Mouse (Mus musculus) lung, postnatal 36 days (tissue): ENCODE data around the gene Hoxa2.
A peak's percentile ranks its signal among the peaks of the same experiment; 100 is the strongest.

Source experiments
- DNase-seq: peaks from one replicate; pipeline ENCODE4 v3.0.0; 2022; ENCODE audit warnings: mixed read lengths

Gene Hoxa2

DNA sequence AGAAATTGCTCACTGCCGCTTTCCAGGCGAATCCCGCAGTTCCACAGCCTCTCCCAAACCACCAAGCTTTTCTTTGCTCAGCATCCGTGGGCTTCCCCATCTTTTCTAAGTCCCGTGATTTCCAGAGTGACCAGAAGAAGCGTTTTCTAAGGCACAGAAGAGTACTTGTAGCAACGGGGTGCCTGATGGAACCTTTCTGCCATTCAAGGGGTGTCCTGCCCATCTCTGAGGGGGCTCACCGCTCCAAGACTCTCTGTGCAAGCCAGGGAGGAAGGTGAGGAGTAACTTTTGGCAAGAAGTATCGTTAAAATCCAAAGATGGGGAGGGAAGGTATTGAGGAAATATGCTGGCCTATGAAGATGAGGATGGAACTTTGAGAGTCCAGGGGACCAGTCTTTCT, 13.2 kb upstream of the Hoxa2 start:
- no peak for DNase-seq

GRCm38 (mm10) chr6:52177061-52177735, 12.6 kb upstream of the Hoxa2 start, which contains the start of gene 5730596B20Rik:
Gene 5730596B20Rik (plus strand): TSS chr6:52177498.
- no peak for DNase-seq

DNA sequence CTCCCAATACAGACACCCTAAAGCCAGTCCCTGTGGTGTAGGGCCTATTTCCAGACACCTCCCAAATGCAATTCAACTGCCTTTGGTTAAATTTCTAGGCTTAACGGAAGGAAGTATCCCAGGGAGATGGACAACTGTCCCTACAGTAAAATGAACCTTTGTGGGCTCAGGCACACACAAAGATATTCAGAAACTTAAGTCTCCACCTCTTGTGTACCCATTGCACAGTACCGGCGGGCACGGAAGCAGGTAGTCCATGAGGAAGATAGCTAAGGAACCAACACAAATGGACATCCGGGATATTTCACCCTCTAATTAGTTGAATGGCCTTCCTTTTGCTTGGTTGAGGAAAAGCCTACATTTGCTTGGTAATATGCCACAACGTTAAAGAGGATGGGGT, 11.8 kb upstream of the Hoxa2 start:
- no peak for DNase-seq

GRCm38 (mm10) chr6:52175864-52176263, 11.2 kb upstream of the Hoxa2 start:
- peak; percentile 54 for DNase-seq

DNA sequence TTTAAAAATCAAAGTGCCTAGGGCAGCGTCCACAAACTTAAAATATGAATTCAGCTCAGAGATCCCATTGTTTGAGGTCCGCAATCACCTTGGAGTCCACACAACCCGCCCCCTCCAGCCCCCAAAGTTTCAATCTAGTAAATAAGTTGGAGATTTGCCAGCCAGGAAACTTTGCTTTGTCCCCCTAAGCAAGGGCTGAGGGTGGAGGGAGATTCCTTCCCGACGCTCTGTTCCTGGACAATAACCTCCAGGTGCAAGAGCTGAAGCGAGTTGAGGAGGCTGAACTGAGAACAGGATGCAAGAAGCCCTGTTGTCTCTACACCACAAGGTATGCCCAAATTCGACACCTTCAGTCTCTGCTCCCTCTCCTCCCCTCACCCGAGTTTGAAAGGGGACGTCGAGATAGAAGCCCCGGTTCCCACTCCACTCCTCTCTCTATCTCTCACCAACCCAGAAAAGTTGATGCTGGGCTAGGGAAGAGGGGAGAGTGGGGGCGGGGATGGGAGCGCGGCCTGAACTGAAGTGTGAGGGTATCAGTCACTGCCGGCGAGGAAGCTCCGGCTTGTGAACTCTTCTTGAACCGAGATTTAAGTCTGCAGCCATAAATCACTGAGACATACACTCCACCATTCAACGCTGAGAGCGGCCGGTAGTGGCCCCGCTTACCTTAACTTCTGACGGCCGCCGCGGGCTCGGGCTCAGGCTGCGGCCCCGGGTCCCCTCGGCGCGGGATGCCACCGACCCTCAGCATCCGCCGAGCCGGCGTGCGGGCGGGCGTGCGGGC, 10.5 kb upstream of the Hoxa2 start:
- DNase-seq: peak; percentile 56

GRCm38 (mm10) chr6:52173648-52174047, 9.0 kb upstream of the Hoxa2 start:
- DNase-seq: no peak

GRCm38 (mm10) chr6:52172501-52172900, 7.9 kb upstream of the Hoxa2 start:
- peak; percentile 94 for DNase-seq

DNA sequence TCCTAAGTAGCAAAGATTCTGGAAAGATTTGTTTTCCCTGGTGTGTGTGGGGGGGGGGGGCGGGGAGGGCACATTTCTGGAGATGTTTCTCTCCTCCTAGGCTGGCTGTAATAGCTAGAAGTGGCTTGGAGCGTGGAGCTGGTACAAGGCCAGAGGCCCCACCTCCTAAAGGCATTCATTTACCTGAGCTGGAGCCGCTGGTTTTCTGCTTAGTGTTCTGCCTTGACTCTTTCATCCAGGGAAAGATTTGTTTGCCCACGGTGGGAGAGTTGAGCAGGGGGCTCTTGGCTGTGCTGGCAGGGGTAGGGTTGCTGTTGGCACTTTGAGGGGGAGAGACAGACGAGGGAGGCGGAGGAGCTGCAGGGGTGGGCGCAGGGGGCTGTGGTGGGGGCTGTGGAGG, 7.3 kb upstream of the Hoxa2 start:
- DNase-seq: no peak

DNA sequence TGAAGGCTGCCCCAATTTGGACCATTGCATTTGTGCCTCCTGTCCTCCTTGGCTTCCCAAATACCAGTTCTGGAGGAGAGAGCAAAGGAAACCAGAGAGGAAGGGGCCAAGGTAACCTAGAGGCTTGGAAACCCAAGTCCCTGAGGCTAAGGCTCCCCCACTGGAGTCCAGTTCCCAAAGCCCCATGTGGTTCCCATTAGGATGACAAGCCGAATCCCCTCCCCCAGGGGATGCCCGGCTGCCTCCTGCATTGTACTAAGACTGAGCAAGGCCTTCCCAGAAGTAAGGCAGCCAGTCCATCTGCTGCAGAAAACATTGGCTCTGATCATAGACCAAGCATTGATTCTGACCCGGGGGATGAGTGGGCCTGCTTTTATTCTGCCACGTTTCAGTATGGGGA, 6.7 kb upstream of the Hoxa2 start:
- DNase-seq: no peak

GRCm38 (mm10) chr6:52170898-52171223, 6.2 kb upstream of the Hoxa2 start:
- DNase-seq: peak; percentile 59

DNA sequence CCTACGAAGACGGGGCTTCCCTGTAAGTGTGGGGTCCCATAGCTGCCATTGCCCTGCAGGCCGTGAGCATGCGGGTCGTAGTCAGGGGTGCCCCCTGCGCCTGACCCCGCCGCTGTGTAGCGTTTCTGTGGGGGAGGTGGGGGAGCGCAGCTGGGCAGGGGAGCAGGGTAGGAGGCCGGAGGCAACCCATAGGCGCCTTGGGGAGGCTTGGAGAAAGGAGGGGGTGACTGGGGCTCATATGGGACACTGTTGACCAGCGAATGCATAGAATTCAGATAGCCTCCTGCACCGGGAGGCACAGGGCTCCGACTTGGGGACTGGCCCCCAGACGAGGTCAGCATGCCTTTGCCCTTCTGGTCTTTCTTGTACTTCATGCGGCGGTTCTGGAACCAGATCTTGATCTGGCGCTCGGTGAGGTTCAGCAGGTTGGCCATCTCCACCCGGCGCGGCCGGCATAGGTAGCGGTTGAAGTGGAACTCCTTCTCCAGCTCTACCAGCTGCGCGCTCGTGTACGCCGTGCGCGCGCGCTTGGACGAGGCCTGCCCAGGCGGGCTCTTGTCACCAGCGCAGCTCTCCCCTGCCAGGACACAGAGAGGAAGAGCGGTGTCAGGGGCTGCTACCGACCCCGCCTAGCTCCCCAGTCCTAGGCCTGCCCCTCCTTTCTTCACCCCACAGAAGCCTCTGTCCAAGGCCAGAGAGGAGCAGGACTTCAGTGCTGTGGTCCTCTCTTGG, 5.7 kb upstream of the Hoxa2 start:
- DNase-seq: no peak

- DNase-seq: no peak
Observed at GRCm38 (mm10) chr6:52169499-52170165, 5.0 kb upstream of the Hoxa2 start.

- no peak for DNase-seq
Observed at GRCm38 (mm10) chr6:52168191-52169055, 3.8 kb upstream of the Hoxa2 start.

- DNase-seq: no peak
Observed at GRCm38 (mm10) chr6:52167736-52168161, 3.1 kb upstream of the Hoxa2 start.

GRCm38 (mm10) chr6:52167176-52167575, 2.5 kb upstream of the Hoxa2 start:
- DNase-seq: no peak

DNA sequence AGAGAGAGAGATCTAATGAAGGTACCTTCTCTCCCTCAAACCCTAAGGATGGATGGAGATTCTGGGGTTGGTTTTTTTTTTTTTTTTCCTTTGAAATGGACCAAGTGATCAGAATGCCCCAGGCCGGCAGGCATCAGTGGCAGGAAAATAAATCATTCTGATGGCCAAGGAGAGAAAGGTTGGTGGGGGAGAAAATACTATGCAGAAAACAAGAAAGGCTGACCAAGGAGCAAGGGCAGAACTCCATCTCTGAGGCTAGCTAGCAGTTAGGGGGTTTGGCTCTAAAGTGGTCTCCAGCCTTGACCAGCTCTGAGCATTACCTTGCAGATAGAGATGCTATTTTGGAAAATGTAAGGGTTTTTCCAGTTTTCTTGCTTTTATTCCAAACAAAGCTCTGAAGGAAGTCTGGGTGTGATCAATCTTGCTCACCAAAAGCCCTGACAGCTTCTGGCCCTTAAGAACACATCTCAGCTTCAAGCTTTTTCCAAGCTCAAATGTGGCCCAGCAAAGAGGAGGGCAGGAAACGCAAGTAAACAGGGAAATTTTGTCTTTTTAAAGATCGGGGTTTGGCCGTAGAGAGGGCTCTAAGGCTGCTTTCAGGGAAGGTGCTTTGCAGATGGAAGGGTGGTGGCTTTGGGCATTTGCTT, 1.9 kb upstream of the Hoxa2 start:
- no peak for DNase-seq

- peak; percentile 62 for DNase-seq
Observed at GRCm38 (mm10) chr6:52165441-52166370, 1.1 kb upstream of the Hoxa2 start.

GRCm38 (mm10) chr6:52164051-52164625, 493 bp downstream of the Hoxa2 start:
- DNase-seq: no peak

- no peak for DNase-seq
Observed at GRCm38 (mm10) chr6:52163366-52164031, 1.1 kb downstream of the Hoxa2 start.
